Mouse (Mus musculus) liver, embryonic 12.5 days (tissue): Measurements from ENCODE around the gene Olfr872. TPM values are rescaled to one million over a fixed set of nuclear protein-coding genes. Genes with fewer than 3 reads are reported as not detected.
"Not testable (repeated sequence)": the region's sequence is repeated elsewhere in the genome, so short reads cannot be mapped to it uniquely, and the experiment has no call there.

Experiments
- ATAC-seq: fragments of 200-750 bp; cut with Nextera tagmentation; 2 replicates; pipeline ENCODE4 v1.8.0; 2017; ENCODE audit warnings: moderate number of reproducible peaks, mild to moderate bottlenecking, moderate library complexity
- H3K27ac ChIP-seq: fragments of 300-500 bp; sonication (generic); 2 replicates; pipeline ENCODE4 v1.5.1; 2016; ENCODE audit warnings: mild to moderate bottlenecking
- H3K27me3 ChIP-seq: fragments of 300-500 bp; sonication (generic); replicated peaks from 2 replicates; pipeline ENCODE4 v1.6.1; 2016; ENCODE audit warnings: mild to moderate bottlenecking, moderate library complexity
- H3K36me3 ChIP-seq: fragments of 300-500 bp; sonication (generic); 2 replicates; pipeline ENCODE4 v1.6.1; 2016; ENCODE audit warnings: mild to moderate bottlenecking, moderate library complexity
- H3K4me1 ChIP-seq: fragments of 300-500 bp; sonication (generic); 2 replicates; pipeline ENCODE4 v1.6.1; 2016
- H3K4me2 ChIP-seq: fragments of 300-500 bp; sonication (generic); 2 replicates; pipeline ENCODE4 v1.6.1; 2016; ENCODE audit warnings: mild to moderate bottlenecking, moderate library complexity
- H3K4me3 ChIP-seq: fragments of 300-500 bp; sonication (generic); 2 replicates; pipeline ENCODE4 v1.5.1; 2016; ENCODE audit warnings: mild to moderate bottlenecking, moderate library complexity
- H3K9ac ChIP-seq: fragments of 300-500 bp; sonication (generic); 2 replicates; pipeline ENCODE4 v1.6.1; 2016; ENCODE audit warnings: mild to moderate bottlenecking, moderate library complexity
- H3K9me3 ChIP-seq: fragments of 300-500 bp; sonication (generic); replicated peaks from 2 replicates; pipeline ENCODE4 v1.6.1; 2016; ENCODE audit warnings: mild to moderate bottlenecking, moderate library complexity
- WGBS: fragments of 180-500 bp; shearing (Covaris S2); methylation state at CpG from one replicate; pipeline ENCODE4 v1.1.7; 2016; ENCODE audit not compliant: insufficient replicate concordance; 5-methylcytosine and 5-hydroxymethylcytosine counted together
- polyA plus RNA-seq: library from polyadenylated mRNA; unstranded; fragments of >200 nt; fragmentation: Nextera tagmentation; extraction: Ambion mirVana; gene quantifications from 2 replicates; pipeline ENCODE4 v1.2.1, GENCODE M21; 2016

Gene Olfr872
- polyA plus RNA-seq: not detected in 2 replicates

- Histone ChIP-seq H3K27ac (no peak within 1 kb of the TSS), H3K27me3 (no peaks in the 10 kb centered on the region), H3K36me3 (no peaks in the 10 kb centered on the region), H3K4me2 (no peak within 1 kb of the TSS), H3K9ac (no peak within 1 kb of the TSS), H3K9me3 (0 out of 2 replicates have a peak, but pooled peaks cover under 1% of the 10 kb centered on the region), H3K4me1 (no peaks in the 10 kb centered on the region), H3K4me3 (no peak within 1 kb of the TSS)
- no peak for ATAC-seq
Measured at GRCm38 (mm10) chr9:20236819-20237218, at the start of gene Olfr872. Gene Olfr872 (plus strand): TSS chr9:20237119.

- Histone ChIP-seq H3K36me3 (no peaks in the 10 kb centered on the region), H3K27ac (no peak overlapping the region), H3K9ac (no peak overlapping the region), H3K4me2 (no peak overlapping the region), H3K27me3 (no peaks in the 10 kb centered on the region), H3K4me1 (no peaks in the 10 kb centered on the region), H3K9me3 (no peaks in the 10 kb centered on the region), H3K4me3 (no peak overlapping the region)
- 46% methylated on average over 1 of the region's 1 CpGs for WGBS
- ATAC-seq: no peak
Measured at GRCm38 (mm10) chr9:20202131-20202530, 34.8 kb upstream of the Olfr872 start.

- not testable (repeated sequence) for ATAC-seq, H3K36me3 ChIP-seq, H3K4me1 ChIP-seq, H3K9me3 ChIP-seq, H3K4me3 ChIP-seq, H3K4me2 ChIP-seq, H3K9ac ChIP-seq, H3K27ac ChIP-seq, H3K27me3 ChIP-seq
- 49% methylated on average over 7 of the region's 7 CpGs for WGBS
Measured at GRCm38 (mm10) chr9:20203413-20203984, 33.4 kb upstream of the Olfr872 start.

GRCm38 (mm10) chr9:20210812-20211211 lies 26.1 kb upstream of the Olfr872 start:
- Histone ChIP-seq H3K4me3 (no peak overlapping the region), H3K27ac (no peak overlapping the region), H3K4me2 (no peak overlapping the region), H3K9ac (no peak overlapping the region), H3K27me3 (no peaks in the 10 kb centered on the region), H3K9me3 (no peaks in the 10 kb centered on the region), H3K36me3 (no peaks in the 10 kb centered on the region), H3K4me1 (no peaks in the 10 kb centered on the region)
- 29% methylated on average over 1 of the region's 1 CpGs for WGBS
- ATAC-seq: no peak

DNA sequence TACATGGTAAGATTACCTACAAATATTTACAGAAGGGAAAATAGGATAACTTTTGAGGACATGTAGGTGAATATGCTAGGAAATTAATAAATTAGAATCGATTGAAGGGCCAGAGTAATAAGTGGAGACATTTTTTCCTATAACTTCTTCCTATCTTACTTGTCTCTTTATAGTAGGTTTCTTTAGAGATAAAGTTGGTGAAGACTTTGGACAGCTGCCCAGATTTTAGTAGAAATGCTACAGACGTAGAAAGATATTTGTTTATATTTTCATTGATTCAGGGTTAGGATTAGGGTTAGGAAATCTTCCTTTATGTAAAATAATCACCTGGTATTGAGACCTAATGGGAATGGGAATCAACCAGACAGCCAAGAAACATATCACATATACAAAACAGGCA lies 25.4 kb upstream of the Olfr872 start:
- no peak overlapping the region for H3K9ac ChIP-seq
- no peaks in the 10 kb centered on the region for H3K9me3 ChIP-seq
- 55% methylated on average over 2 of the region's 2 CpGs for WGBS
- H3K4me1 ChIP-seq: no peaks in the 10 kb centered on the region
- no peaks in the 10 kb centered on the region for H3K36me3 ChIP-seq
- H3K4me2 ChIP-seq: no peak overlapping the region
- no peak overlapping the region for H3K4me3 ChIP-seq
- no peak overlapping the region for H3K27ac ChIP-seq
- H3K27me3 ChIP-seq: no peaks in the 10 kb centered on the region
- ATAC-seq: no peak

- Histone ChIP-seq H3K9me3 (no peaks in the 10 kb centered on the region), H3K4me2 (no peak within 1 kb of the TSS), H3K27ac (no peak within 1 kb of the TSS), H3K4me1 (no peaks in the 10 kb centered on the region), H3K27me3 (no peaks in the 10 kb centered on the region), H3K4me3 (no peak within 1 kb of the TSS), H3K9ac (no peak within 1 kb of the TSS), H3K36me3 (no peaks in the 10 kb centered on the region)
- no peak for ATAC-seq
Measured at GRCm38 (mm10) chr9:20211907-20212306, 25.0 kb upstream of the Olfr872 start, which contains the start of gene Olfr871. Gene Olfr871 (plus strand): TSS chr9:20212207.

GRCm38 (mm10) chr9:20237378-20237777 lies 459 bp downstream of the Olfr872 start:
- Histone ChIP-seq H3K9me3 (no peaks in the 10 kb centered on the region), H3K9ac (no peak overlapping the region), H3K4me2 (no peak overlapping the region), H3K27ac (no peak overlapping the region), H3K4me1 (no peaks in the 10 kb centered on the region), H3K27me3 (no peaks in the 10 kb centered on the region), H3K4me3 (no peak overlapping the region), H3K36me3 (no peaks in the 10 kb centered on the region)
- no peak for ATAC-seq
- 42% methylated on average over 2 of the region's 2 CpGs for WGBS

DNA sequence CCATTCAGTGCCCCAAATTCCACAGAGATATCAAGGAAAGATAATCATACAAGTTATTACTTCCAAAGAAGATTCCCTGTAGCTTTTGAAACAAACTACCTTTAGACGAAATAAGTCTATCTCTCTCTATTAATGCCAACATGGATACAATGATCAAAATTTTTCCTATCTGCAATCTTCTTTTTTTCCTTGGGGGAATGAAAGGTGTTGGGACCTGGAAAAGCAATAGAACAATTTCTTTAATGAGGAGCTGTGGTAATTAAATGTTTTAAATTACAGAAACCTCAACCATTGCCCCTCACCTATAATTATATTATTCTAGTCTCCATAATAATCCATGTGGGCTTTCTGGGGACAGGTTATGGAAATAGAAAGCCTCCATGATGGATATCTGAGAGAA lies 45.1 kb downstream of the Olfr872 start, which contains the start of gene Olfr39:
Olfr39 (plus strand) TSS at position 301 of the 400 bp plus-strand sequence.
- Histone ChIP-seq H3K4me3 (no peak within 1 kb of the TSS), H3K9ac (no peak within 1 kb of the TSS), H3K4me1 (no peaks in the 10 kb centered on the region), H3K9me3 (no peaks in the 10 kb centered on the region), H3K36me3 (no peaks in the 10 kb centered on the region), H3K27ac (no peak within 1 kb of the TSS), H3K27me3 (no peaks in the 10 kb centered on the region), H3K4me2 (no peak within 1 kb of the TSS)
- ATAC-seq: no peak
- 55% methylated on average over 1 of the region's 1 CpGs for WGBS

- 64% methylated on average over 5 of the region's 5 CpGs for WGBS
- H3K9me3 ChIP-seq, H3K4me1 ChIP-seq, H3K4me2 ChIP-seq, H3K4me3 ChIP-seq, ATAC-seq, H3K27ac ChIP-seq, H3K36me3 ChIP-seq, H3K9ac ChIP-seq, H3K27me3 ChIP-seq: not testable (repeated sequence)
Measured at GRCm38 (mm10) chr9:20295562-20295961, 58.6 kb downstream of the Olfr872 start.

GRCm38 (mm10) chr9:20298232-20298631 lies 61.3 kb downstream of the Olfr872 start, which contains the start of gene Olfr873:
Gene Olfr873 (plus strand): TSS chr9:20298532.
- Histone ChIP-seq H3K9ac (no peak within 1 kb of the TSS), H3K4me2 (no peak within 1 kb of the TSS), H3K36me3 (no peaks in the 10 kb centered on the region), H3K9me3 (no peaks in the 10 kb centered on the region), H3K27ac (no peak within 1 kb of the TSS), H3K4me3 (no peak within 1 kb of the TSS), H3K27me3 (no peaks in the 10 kb centered on the region), H3K4me1 (no peaks in the 10 kb centered on the region)
- no peak for ATAC-seq
- 61% methylated on average over 1 of the region's 1 CpGs for WGBS

Other genes with a start within 250 kb of the Olfr872 start
- gene Olfr866, start 209.1 kb upstream of the Olfr872 start, polyA plus RNA-seq: not detected in 2 replicates
- gene Olfr867, start 179.6 kb upstream of the Olfr872 start, polyA plus RNA-seq: not detected in 2 replicates
- not detected in 2 replicates for gene Olfr868, start 138.5 kb upstream of the Olfr872 start, polyA plus RNA-seq
- not detected in 2 replicates for gene Olfr869, start 108.1 kb upstream of the Olfr872 start, polyA plus RNA-seq
- gene Olfr870, start 63.1 kb upstream of the Olfr872 start, polyA plus RNA-seq: not detected in 2 replicates
- not detected in 2 replicates for gene Olfr871, start 24.9 kb upstream of the Olfr872 start, polyA plus RNA-seq
- not detected in 2 replicates for gene Olfr39, start 45.2 kb downstream of the Olfr872 start, polyA plus RNA-seq
- gene Olfr873, start 61.4 kb downstream of the Olfr872 start, polyA plus RNA-seq: not detected in 2 replicates
- gene Olfr18, start 99.0 kb downstream of the Olfr872 start, polyA plus RNA-seq: not detected in 2 replicates
- 13.7 and 16.1 TPM in 2 replicates for gene Zfp560, start 148.1 kb downstream of the Olfr872 start, polyA plus RNA-seq
- 8.5 TPM in 2 replicates for gene Zfp26, start 223.0 kb downstream of the Olfr872 start, polyA plus RNA-seq